Mouse (Mus musculus) brain, adult 2 months (tissue): ENCODE data around the gene Lsm2.
"Not testable (repeated sequence)": the region's sequence is repeated elsewhere in the genome, so short reads cannot be mapped to it uniquely, and the experiment has no call there.

Experiments used
- DNase-seq: peaks from one replicate; pipeline ENCODE4 v3.0.0; 2011; ENCODE audit warnings: low read depth, low spot score

Gene Lsm2

DNA sequence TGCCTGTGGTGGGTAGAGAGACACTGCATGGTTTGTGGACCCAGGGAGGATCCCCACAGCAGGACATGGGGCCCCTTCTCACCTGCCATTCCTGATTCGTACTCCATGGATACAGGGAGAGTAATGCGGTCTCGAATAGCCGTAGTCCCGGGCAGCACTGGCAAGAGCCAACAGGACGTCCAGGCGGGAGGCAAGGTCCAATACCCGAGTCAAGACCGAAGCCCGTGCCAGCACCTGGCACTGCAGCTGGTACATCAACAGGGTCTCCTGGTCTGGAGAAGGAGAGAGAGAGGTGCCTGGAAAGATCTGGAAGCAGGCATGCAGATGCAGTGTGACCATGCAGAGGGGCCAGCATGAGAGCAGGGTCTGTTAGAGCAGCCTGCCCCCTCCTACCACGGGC, 49.6 kb downstream of the Lsm2 start:
- DNase-seq, result no peak

GRCm38 (mm10) chr17:35031880-35032279, 50.2 kb downstream of the Lsm2 start:
- DNase-seq, result no peak

GRCm38 (mm10) chr17:35032323-35032870, 50.7 kb downstream of the Lsm2 start:
- DNase-seq, result no peak

- DNase-seq, result not testable (repeated sequence)
Measured at GRCm38 (mm10) chr17:35033703-35034102, 52.0 kb downstream of the Lsm2 start.

DNA sequence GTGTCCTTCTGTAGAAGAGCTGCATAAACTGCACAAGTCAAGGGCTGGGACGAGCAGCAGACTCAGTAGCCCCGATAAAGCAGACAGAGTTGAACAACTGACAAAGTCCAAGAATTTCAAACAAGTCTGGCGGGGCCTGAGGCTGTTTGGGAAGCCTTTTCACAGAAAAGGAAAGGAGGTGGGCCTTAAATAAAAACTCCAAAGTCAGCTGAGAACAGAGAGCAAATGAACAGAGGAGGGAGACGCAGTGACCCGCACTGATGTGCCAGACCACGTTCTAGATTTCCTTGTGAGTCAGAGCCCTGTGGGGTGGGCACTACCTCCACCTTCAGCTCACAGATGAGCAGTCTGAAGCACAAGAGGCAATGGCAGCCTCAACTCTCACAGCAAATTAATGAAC, 53.2 kb downstream of the Lsm2 start:
- no peak for DNase-seq
